8 mouse cellular contexts compared by ENCODE assay signal in genomic region chr16:18388583-18389435, GRCm38 (mm10). TPM values are rescaled to one million over a fixed set of nuclear protein-coding genes. Genes with fewer than 3 reads are reported as not detected.
DNase-seq lines count a peak whose midpoint lies in the region; ATAC-seq and TF ChIP-seq lines count a peak whose summit lies in the region.

No protein-coding gene starts in this region.

- intact Hi-C loops in left cerebral cortex, adult 2 months (cut with DNase I) = no loop called here

- H3K36me3 ChIP-seq in intestine, postnatal 0 days (ENCODE audit: control insufficient read depth, insufficient read depth) = no peaks in the 10 kb centered on the region
- H3K36me3 ChIP-seq in midbrain, embryonic 16.5 days (ENCODE audit: control insufficient read depth, insufficient read depth, low read length) = peaks cover 2% of the 10 kb centered on the region; the same call in 1 of the 2 replicates

- peaks cover 2% of the 10 kb centered on the region; the same call in 1 of the 2 replicates for H3K4me1 ChIP-seq in intestine, postnatal 0 days (replicated peaks; ENCODE audit: control insufficient read depth, insufficient read depth, low read length)
- H3K4me1 ChIP-seq in midbrain, embryonic 16.5 days (ENCODE audit: control insufficient read depth, insufficient read depth, low read length) = peaks cover 26% of the 10 kb centered on the region

- H3K4me3 ChIP-seq in intestine, postnatal 0 days (ENCODE audit: low read depth, low read length) = no peak overlapping the region
- no peak overlapping the region for H3K4me3 ChIP-seq in midbrain, embryonic 16.5 days (ENCODE audit: low read depth, low read length)
- no peak overlapping the region for H3K4me3 ChIP-seq in left cerebral cortex, adult 2 months

- no peaks in the 10 kb centered on the region for H3K27me3 ChIP-seq in intestine, postnatal 0 days (replicated peaks; ENCODE audit: control insufficient read depth, insufficient read depth, low read length)
- H3K27me3 ChIP-seq in midbrain, embryonic 16.5 days (ENCODE audit: control insufficient read depth, insufficient read depth, low read depth, low read length) = no peaks in the 10 kb centered on the region

- DNase-seq in adrenal gland, adult 2 months = peak; percentile 6
- DNase-seq in adrenal gland, adult 8-10 months = no peak
- DNase-seq in layer of hippocampus, postnatal 10 days (ENCODE audit: low spot score in 2 of 2) = peak; percentile 27 to 29
- no peak for DNase-seq in layer of hippocampus, adult 11-12 months (ENCODE audit: low spot score)
- no peak for DNase-seq in right cerebral cortex, postnatal 14 days
- no peak for DNase-seq in left cerebral cortex, adult 2 months (ENCODE audit: extremely low spot score in 1 of 2, low spot score in 2 of 2)

- H3K27ac ChIP-seq in intestine, postnatal 0 days (ENCODE audit: low read depth, low read length) = peak overlapping the region; percentile 36; the same call in 1 of the 2 replicates
- H3K27ac ChIP-seq in midbrain, embryonic 16.5 days (ENCODE audit: low read length) = 0 out of 2 replicates have a peak overlapping the region, but pooled peaks have one; percentile 55
- H3K27ac ChIP-seq in left cerebral cortex, adult 2 months = no peak overlapping the region

- WGBS in intestine, postnatal 0 days = 83% methylated on average over 14 of the region's 14 CpGs
- 74% methylated on average over 14 of the region's 14 CpGs for WGBS in midbrain, embryonic 16.5 days

- H3K9me3 ChIP-seq in intestine, postnatal 0 days (ENCODE audit: control insufficient read depth) = no peaks in the 10 kb centered on the region
- no peaks in the 10 kb centered on the region for H3K9me3 ChIP-seq in midbrain, embryonic 16.5 days (replicated peaks; ENCODE audit: control insufficient read depth, low read length, poor library complexity, severe bottlenecking)

- H3K9ac ChIP-seq in intestine, postnatal 0 days (ENCODE audit: low read depth, low read length) = no peak overlapping the region
- no peak overlapping the region for H3K9ac ChIP-seq in midbrain, embryonic 16.5 days (ENCODE audit: low read depth, low read length)

- no peak overlapping the region for H3K4me2 ChIP-seq in intestine, postnatal 0 days (replicated peaks; ENCODE audit: low read depth)
- H3K4me2 ChIP-seq in midbrain, embryonic 16.5 days (ENCODE audit: low read length) = no peak overlapping the region

- TF ChIP-seq CTCF in intestine, postnatal 0 days (IDR thresholded peaks at IDR 0.05; ENCODE audit: low read depth) = no peak
- TF ChIP-seq CTCF in left cerebral cortex, adult 2 months (IDR thresholded peaks at IDR 0.05) = no peak

- no peak for ATAC-seq in intestine, postnatal 0 days
- no peak for ATAC-seq in midbrain, embryonic 16.5 days

RNA-seq across cellular contexts. Expression of gene Txnrd2, which starts 37.4 kb away (rescaled TPM):
- 10 to 100 TPM; 73.3 TPM for total RNA-seq in adrenal gland, adult 2 months (2021)
- 50.3 and 64.6 TPM in 2 replicates for polyA plus RNA-seq in adrenal gland, adult 2 months (2012; rRNA removed)
- 100 to 1,000 TPM in 2 of 4 experiments, 10 to 100 TPM in 2; 79.2 to 123 (median 103) TPM for total RNA-seq in adrenal gland, adult 8-10 months (2022)
- 10 to 100 TPM; 22.1 to 28.4 TPM for total RNA-seq in layer of hippocampus, postnatal 10 days (2021)
- polyA plus RNA-seq in intestine, postnatal 0 days (2015; fragmentation: Nextera tagmentation; extraction: Ambion mirVana) = 24.8 and 25.0 TPM in 2 replicates
- 36.6 and 37.0 TPM in 2 replicates for polyA plus RNA-seq in midbrain, embryonic 16.5 days (2015; fragmentation: Nextera tagmentation; extraction: Ambion mirVana)
- total RNA-seq in left cerebral cortex, adult 2 months (2021) = 10 to 100 TPM; 18.2 to 22.5 TPM

RNA-seq across cellular contexts. Expression of gene Comt, which starts 37.8 kb away (rescaled TPM):
- 100 to 1,000 TPM; 203 to 288 TPM for total RNA-seq in adrenal gland, adult 2 months (2021)
- polyA plus RNA-seq in adrenal gland, adult 2 months (2012; rRNA removed) = 407 and 432 TPM in 2 replicates
- total RNA-seq in adrenal gland, adult 8-10 months (2022) = 100 to 1,000 TPM; 147 to 201 (median 185) TPM
- 10 to 100 TPM; 55.3 to 59.8 TPM for total RNA-seq in layer of hippocampus, postnatal 10 days (2021)
- polyA plus RNA-seq in intestine, postnatal 0 days (2015; fragmentation: Nextera tagmentation; extraction: Ambion mirVana) = 103 and 107 TPM in 2 replicates
- 96.6 and 112 TPM in 2 replicates for polyA plus RNA-seq in midbrain, embryonic 16.5 days (2015; fragmentation: Nextera tagmentation; extraction: Ambion mirVana)
- total RNA-seq in left cerebral cortex, adult 2 months (2021) = 10 to 100 TPM; 87.2 to 87.6 TPM

RNA-seq across cellular contexts. Expression of gene Arvcf, which starts 40.8 kb away (rescaled TPM):
- total RNA-seq in adrenal gland, adult 2 months (2021) = 10 to 100 TPM; 33.4 to 48.9 TPM
- 54.2 and 59.1 TPM in 2 replicates for polyA plus RNA-seq in adrenal gland, adult 2 months (2012; rRNA removed)
- total RNA-seq in adrenal gland, adult 8-10 months (2022) = 10 to 100 TPM; 25.5 to 67.0 (median 52.7) TPM
- total RNA-seq in layer of hippocampus, postnatal 10 days (2021) = 10 to 100 TPM; 46.2 to 53.9 TPM
- 9.3 and 9.6 TPM in 2 replicates for polyA plus RNA-seq in intestine, postnatal 0 days (2015; fragmentation: Nextera tagmentation; extraction: Ambion mirVana)
- polyA plus RNA-seq in midbrain, embryonic 16.5 days (2015; fragmentation: Nextera tagmentation; extraction: Ambion mirVana) = 77.1 and 80.2 TPM in 2 replicates
- total RNA-seq in left cerebral cortex, adult 2 months (2021) = 10 to 100 TPM; 39.1 to 50.4 TPM

RNA-seq across cellular contexts. Expression of gene Tango2, which starts 40.9 kb away (rescaled TPM):
- 10 to 100 TPM; 36.1 to 37.1 TPM for total RNA-seq in adrenal gland, adult 2 months (2021)
- polyA plus RNA-seq in adrenal gland, adult 2 months (2012; rRNA removed) = 40.6 and 51.1 TPM in 2 replicates
- total RNA-seq in adrenal gland, adult 8-10 months (2022) = 10 to 100 TPM; 45.4 to 68.0 (median 52.7) TPM
- total RNA-seq in layer of hippocampus, postnatal 10 days (2021) = 100 to 1,000 TPM; 100 to 102 TPM
- 78.6 and 85.2 TPM in 2 replicates for polyA plus RNA-seq in intestine, postnatal 0 days (2015; fragmentation: Nextera tagmentation; extraction: Ambion mirVana)
- polyA plus RNA-seq in midbrain, embryonic 16.5 days (2015; fragmentation: Nextera tagmentation; extraction: Ambion mirVana) = 78.7 and 82.5 TPM in 2 replicates
- 100 to 1,000 TPM; 154 to 158 TPM for total RNA-seq in left cerebral cortex, adult 2 months (2021)

Comparison
In these comparisons a context has a peak if more than half of its experiments do, and no peak if none do; other contexts are left out.
1. DNase-seq: peak in adrenal gland, adult 2 months (single experiment) and layer of hippocampus, postnatal 10 days (2 of 2); none in adrenal gland, adult 8-10 months (single experiment), layer of hippocampus, adult 11-12 months (single experiment), right cerebral cortex, postnatal 14 days (single experiment) and left cerebral cortex, adult 2 months (0 of 2).